Mouse (Mus musculus) erythroblast, adult 5-6 weeks (primary cell): ENCODE results near the gene Reep3. TPM values are rescaled to one million over a fixed set of nuclear protein-coding genes. Genes with fewer than 3 reads are reported as not detected.

Experiments
- total RNA-seq, 2 experiments: library from RNA; stranded (forward) in 1 of 2; stranded (reverse) in 1 of 2; fragments of 150-400 nt in 1 of 2; fragments of 200-764, 138-1000 nt in 1 of 2; gene quantifications; 2 replicates each; pipeline versions ENCODE4 v1.2.3 to v1.2.4; 2015 to 2017; ENCODE audit warnings: low replicate concordance in 2 of 2

Reep3 gene
- total RNA-seq, 2 experiments from 2014 or later: 8.1 to 16.5 TPM

Other genes starting within 250 kb of the Reep3 start
- 25.4 and 38.5 TPM in 2 replicates for gene Jmjd1c, start 820 bp downstream of the Reep3 start, total RNA-seq (2015; ENCODE audit: low replicate concordance)
- 36.3 and 39.3 TPM in 2 replicates for gene Jmjd1c, start 820 bp downstream of the Reep3 start, total RNA-seq (2017; ENCODE audit: low replicate concordance)
- 14.6 and 16.1 TPM in 2 replicates for gene Nrbf2, start 188.4 kb upstream of the Reep3 start, total RNA-seq (2015; ENCODE audit: low replicate concordance)
- gene Nrbf2, start 188.4 kb upstream of the Reep3 start, total RNA-seq (2017; ENCODE audit: low replicate concordance): 9.7 and 12.7 TPM in 2 replicates